Mouse (Mus musculus) spleen, adult 2 months (tissue): ENCODE results near the gene Fam208b. TPM values are rescaled to one million over a fixed set of nuclear protein-coding genes. Genes with fewer than 3 reads are reported as not detected.

Experiments used
- DNase-seq, 2 experiments: peaks; one replicate each; pipeline versions ENCODE4 v3.0.0 to v3.0.0-alpha.2; 2012 to 2021; ENCODE audit warnings: low spot score in 2 of 2, low read depth in 1 of 2
- H3K27ac ChIP-seq: fragments of 200-500 bp; 2 replicates; pipeline ENCODE4 v1.5.1; 2012; ENCODE audit warnings: low read length, inconsistent platforms; ENCODE audit not compliant: insufficient read depth
- H3K27me3 ChIP-seq: fragments of 200-500 bp; 2 replicates; pipeline ENCODE4 v1.6.1; 2012; ENCODE audit warnings: mild to moderate bottlenecking, moderate library complexity, low read length, inconsistent platforms; ENCODE audit not compliant: control insufficient read depth, insufficient read depth
- H3K36me3 ChIP-seq: fragments of 200-500 bp; 2 replicates; pipeline ENCODE4 v1.6.1; 2012; ENCODE audit warnings: mild to moderate bottlenecking, low read length, inconsistent platforms; ENCODE audit not compliant: control insufficient read depth, insufficient read depth
- H3K4me1 ChIP-seq: fragments of 200-500 bp; 2 replicates; pipeline ENCODE4 v1.6.1; 2011; ENCODE audit warnings: inconsistent platforms; ENCODE audit not compliant: control insufficient read depth, insufficient read depth, insufficient read length
- H3K4me3 ChIP-seq: fragments of 200-500 bp; 2 replicates; pipeline ENCODE4 v1.5.1; 2011; ENCODE audit warnings: mild to moderate bottlenecking, inconsistent platforms; ENCODE audit not compliant: insufficient read depth, insufficient read length; ENCODE audit errors: extremely low read depth
- CTCF ChIP-seq: fragments of 200-500 bp; IDR thresholded peaks from 2 replicates; pipeline ENCODE4 v1.5.1; 2011; ENCODE audit warnings: mild to moderate bottlenecking, inconsistent platforms; ENCODE audit not compliant: insufficient read depth, insufficient read length, insufficient replicate concordance; ENCODE audit errors: extremely low read depth
- POLR2A ChIP-seq: fragments of 200-500 bp; IDR thresholded peaks from 2 replicates; pipeline ENCODE4 v1.6.1; 2011; ENCODE audit warnings: low read depth, low read length, inconsistent platforms
- WGBS: fragments of 180-500 bp; shearing (Covaris S2); methylation state at CpG from one replicate; pipeline ENCODE4 v1.1.7; 2018; 5-methylcytosine and 5-hydroxymethylcytosine counted together
- polyA plus RNA-seq: library from polyadenylated mRNA; depleted of rRNA; stranded (reverse); fragments of >200 nt; gene quantifications from 2 replicates; pipeline ENCODE4 v1.2.3, GENCODE M21; 2012; rRNA removed

Gene Fam208b
- 2.9 and 3.1 TPM in 2 replicates for polyA plus RNA-seq

DNA sequence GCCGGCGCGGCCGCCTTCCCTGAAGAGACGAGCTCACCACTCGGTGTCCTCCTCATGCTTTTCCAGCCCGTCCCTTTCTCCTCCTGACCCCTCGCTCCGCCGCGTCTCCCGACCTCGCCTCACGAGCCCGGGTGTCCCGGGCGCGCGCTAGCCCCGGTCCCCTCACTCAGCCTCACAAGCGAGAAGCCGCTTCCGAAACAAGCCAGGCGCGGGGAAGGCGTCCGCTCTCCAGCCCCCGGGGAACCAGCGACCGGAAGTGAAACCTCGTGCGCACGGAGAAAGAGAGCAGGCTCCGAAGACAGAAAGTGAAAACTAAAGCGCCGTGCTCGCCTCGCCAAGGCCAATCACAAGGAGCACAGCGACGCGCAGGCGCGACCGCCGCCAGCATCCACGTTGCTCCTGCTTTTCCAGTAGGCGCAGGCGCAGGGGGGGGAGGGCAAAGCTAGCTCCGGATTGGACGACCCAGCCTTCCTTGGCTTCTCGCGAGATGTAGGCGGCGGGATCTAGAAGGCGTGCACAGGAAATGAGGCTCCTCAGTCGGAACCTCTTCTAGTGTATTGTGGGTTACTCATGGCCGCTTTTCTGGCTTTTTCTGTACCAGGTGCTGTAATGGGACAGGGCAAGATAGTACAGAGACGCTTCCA, at the start of gene Fam208b:
Gene Fam208b, minus strand, starts transcription at position 314 of the 644 bp plus-strand sequence.
- no peaks in the 10 kb centered on the region for H3K27me3 ChIP-seq
- DNase-seq = peak; percentile 98
- H3K27ac ChIP-seq = peak within 1 kb of the TSS; percentile 94
- H3K4me3 ChIP-seq = peak within 1 kb of the TSS; percentile 82
- TF ChIP-seq CTCF = no peak
- peak; percentile 25 for TF ChIP-seq POLR2A
- H3K4me1 ChIP-seq = no peaks in the 10 kb centered on the region
- under 1% methylated on average over 58 of the region's 58 CpGs for WGBS
- H3K36me3 ChIP-seq = no peaks in the 10 kb centered on the region

DNA sequence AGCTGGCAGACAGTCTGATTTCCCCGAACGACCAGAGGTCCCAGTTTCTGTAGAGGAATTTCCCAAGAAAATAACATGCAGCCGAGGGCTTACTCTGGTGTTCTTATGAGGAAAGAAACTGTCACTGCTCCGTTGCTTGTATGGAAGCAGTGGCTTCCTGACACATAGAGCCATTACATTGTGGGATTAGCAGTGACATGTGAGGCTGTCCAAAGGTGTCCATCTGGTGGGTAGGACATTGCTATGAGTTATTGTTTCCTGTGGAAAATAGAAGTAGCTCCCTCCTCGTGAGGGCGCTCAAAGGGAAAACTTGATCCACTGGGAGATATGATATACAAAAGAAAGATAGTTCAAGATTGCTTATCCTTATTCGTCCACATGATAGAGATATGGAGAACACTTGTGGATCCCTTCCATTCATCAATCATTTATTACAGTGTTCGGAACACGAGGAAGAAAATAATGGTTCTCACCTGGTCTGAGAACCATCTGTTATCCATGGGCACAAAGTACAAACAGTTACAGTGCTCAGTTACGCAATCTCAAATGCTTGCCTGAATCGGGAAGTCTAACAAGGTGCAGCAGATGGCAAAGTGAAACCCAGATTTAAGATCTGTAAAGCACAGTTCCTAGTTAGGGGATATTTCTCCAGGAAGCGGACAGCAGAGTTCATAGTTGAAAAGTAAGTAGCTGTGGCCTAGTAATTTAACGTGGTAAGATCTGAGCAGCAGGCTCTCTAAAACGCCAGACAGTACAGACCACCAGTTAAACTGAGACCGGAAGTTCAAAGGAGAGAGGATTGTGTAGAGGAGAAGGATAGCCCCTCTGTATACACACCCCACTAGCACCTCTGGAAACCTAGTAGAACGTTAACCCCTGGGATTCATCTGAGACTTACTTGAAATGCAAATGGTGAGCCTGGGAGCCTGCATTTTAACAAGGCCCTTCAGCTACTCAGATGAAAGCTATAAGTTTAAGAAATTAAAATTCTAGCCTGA, 48.6 kb upstream of the Fam208b start:
- Histone ChIP-seq H3K27me3 (no peaks in the 10 kb centered on the region), H3K4me1 (no peaks in the 10 kb centered on the region), H3K27ac (no peak overlapping the region), H3K36me3 (no peaks in the 10 kb centered on the region), H3K4me3 (no peak overlapping the region)
- DNase-seq = no peak
- TF ChIP-seq CTCF = no peak
- no peak for TF ChIP-seq POLR2A
- WGBS = 61% methylated on average over 16 of the region's 16 CpGs

DNA sequence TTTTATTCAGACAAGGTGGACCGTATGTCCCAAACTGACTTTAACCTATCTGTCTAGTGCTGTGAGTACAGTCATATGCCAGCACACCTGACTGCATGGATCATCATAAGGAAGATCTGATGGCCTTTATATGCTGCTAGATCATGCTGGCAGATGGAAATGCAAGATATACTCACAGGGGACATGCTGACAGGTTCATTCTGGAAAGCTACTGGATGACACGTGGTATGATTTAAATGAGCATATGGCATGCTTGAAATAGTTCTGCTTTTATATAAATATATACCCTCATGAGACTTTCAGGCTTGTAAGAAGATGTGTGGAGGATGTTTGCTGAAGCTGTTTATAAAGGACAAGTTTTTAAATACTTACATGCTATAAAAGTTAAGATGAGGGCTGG, 43.5 kb upstream of the Fam208b start:
- 78% methylated on average over 2 of the region's 2 CpGs for WGBS
- peaks cover 22% of the 10 kb centered on the region for H3K36me3 ChIP-seq
- no peaks in the 10 kb centered on the region for H3K4me1 ChIP-seq
- no peak overlapping the region for H3K4me3 ChIP-seq
- no peak overlapping the region for H3K27ac ChIP-seq
- H3K27me3 ChIP-seq = no peaks in the 10 kb centered on the region
- no peak for DNase-seq
- TF ChIP-seq CTCF = no peak
- no peak for TF ChIP-seq POLR2A

DNA sequence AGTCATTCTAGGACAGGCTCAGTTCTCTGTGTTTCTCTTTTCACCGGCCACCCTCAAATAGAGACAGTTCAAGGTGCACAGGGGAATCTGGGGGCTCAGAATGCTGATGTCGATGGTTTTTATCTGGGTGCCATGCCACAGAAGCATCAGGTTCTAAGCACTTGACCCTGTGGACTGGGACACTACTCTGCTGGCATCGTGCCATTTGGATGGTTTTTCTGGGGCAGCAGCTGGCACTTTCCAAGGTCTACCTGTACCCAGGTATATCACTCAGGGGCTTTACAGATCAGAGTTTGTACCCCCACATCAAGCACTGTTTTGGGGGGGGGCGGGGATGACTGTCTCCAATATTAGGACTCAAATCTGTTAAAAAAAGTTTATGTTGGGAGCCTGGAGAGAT, 39.7 kb upstream of the Fam208b start:
- Histone ChIP-seq H3K4me3 (no peak overlapping the region), H3K27ac (no peak overlapping the region), H3K27me3 (no peaks in the 10 kb centered on the region), H3K4me1 (no peaks in the 10 kb centered on the region), H3K36me3 (peaks cover 37% of the 10 kb centered on the region)
- 94% methylated on average over 4 of the region's 4 CpGs for WGBS
- no peak for DNase-seq
- TF ChIP-seq POLR2A (no peak), CTCF (no peak)

DNA sequence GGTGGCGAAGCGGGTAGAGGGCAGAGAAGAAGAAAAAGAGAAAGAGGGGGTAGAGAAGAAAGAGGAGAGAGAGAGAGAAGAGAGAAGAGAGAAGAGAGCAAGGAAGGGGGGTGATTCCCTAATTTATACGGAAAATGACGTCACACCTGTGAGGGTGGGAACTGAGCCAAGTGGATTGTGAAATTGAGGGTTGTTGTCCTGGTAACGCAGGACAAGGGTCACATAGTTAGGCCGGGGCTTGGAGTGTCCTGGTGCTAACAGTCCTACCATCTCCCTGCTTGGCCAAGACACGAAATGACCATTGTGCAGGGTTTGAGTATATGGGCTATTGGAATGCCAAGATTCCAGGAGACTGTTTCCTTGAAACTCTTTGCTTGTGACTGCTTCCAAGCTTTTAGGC, 35.7 kb upstream of the Fam208b start:
- Histone ChIP-seq H3K4me3 (no peak overlapping the region), H3K4me1 (no peaks in the 10 kb centered on the region), H3K27me3 (no peaks in the 10 kb centered on the region), H3K27ac (no peak overlapping the region), H3K36me3 (peaks cover 32% of the 10 kb centered on the region)
- 96% methylated on average over 7 of the region's 7 CpGs for WGBS
- TF ChIP-seq POLR2A = no peak
- no peak for TF ChIP-seq CTCF
- no peak for DNase-seq

DNA sequence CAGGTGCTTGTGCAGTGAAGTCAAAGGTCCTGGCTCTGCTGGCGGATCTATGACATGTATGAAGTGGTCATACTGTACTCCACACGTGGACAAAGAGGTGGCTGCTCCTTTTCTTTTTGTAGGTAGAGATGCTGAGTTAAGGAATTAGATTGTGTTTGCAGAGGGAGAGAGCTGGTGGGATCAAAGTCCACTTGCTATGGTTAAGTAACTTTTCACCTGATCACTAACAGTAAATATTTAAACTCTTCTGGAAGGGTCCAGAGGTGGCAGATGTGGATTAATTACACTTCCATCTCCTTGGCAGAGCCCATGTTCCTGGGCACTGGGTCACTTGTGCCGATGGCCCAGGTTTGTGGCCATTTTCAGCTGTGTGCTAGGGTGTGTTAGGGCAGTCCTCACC, 35.0 kb upstream of the Fam208b start:
- no peak for DNase-seq
- no peak overlapping the region for H3K27ac ChIP-seq
- H3K36me3 ChIP-seq = peaks cover 30% of the 10 kb centered on the region
- WGBS = 91% methylated on average over 3 of the region's 3 CpGs
- TF ChIP-seq CTCF = no peak
- no peak for TF ChIP-seq POLR2A
- H3K4me3 ChIP-seq = no peak overlapping the region
- no peaks in the 10 kb centered on the region for H3K4me1 ChIP-seq
- no peaks in the 10 kb centered on the region for H3K27me3 ChIP-seq
